In the genomic region with DNA sequence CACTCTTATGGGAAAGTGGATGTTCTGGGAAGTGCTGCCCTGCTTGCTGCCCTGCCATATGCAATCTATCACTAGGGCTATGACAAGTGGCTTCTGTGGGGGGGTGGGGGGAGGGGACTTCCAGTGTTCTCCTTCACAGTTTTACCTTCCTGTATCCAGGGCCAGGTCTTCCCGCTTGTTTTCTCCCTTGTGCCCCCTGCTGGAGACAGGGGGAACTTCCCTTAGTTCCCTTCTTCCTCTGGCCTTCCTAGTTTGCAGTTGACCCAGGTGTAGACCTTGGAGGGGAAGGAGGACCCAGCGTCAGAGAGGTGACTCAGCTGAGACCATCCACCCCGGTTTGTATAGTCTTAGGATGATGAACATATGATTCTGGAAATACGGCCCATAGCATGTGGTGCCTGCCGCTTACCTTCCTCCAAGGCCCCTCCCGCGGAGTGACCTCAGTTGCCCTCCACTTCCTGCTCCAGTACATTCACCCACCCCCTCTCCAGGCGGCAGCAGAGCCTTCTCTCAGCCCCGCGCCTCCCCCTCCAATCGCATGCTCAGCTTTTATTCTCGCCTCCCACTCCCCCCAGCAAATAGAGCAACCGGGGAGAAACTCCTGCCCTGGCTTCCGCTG, we compare ENCODE assay signal across 8 mouse cellular contexts. TPM values are rescaled to one million over a fixed set of nuclear protein-coding genes. Genes with fewer than 3 reads are reported as not detected.
DNase-seq lines count a peak whose midpoint lies in the region; ATAC-seq and TF ChIP-seq lines count a peak whose summit lies in the region.

No protein-coding gene starts in this region.

- H3K36me3 ChIP-seq in forebrain, postnatal 0 days (ENCODE audit: insufficient read depth): no peaks in the 10 kb centered on the region
- no peaks in the 10 kb centered on the region for H3K36me3 ChIP-seq in forebrain, embryonic 15.5 days
- no peaks in the 10 kb centered on the region for H3K36me3 ChIP-seq in kidney, embryonic 16.5 days (ENCODE audit: insufficient read depth, low read length)

- no peak for DNase-seq in forebrain, postnatal 0 days
- peak; percentile 79 for DNase-seq in right cerebral cortex, adult 18-20 months
- DNase-seq in right cerebral cortex, postnatal 4 days: no peak
- DNase-seq in mesoderm, embryonic 11.5 days (ENCODE audit: low read depth, low spot score): peak; percentile 71
- DNase-seq in adipocyte (ENCODE audit: low spot score): no peak

- H3K9me3 ChIP-seq in forebrain, postnatal 0 days (ENCODE audit: low read length): no peaks in the 10 kb centered on the region
- H3K9me3 ChIP-seq in forebrain, embryonic 15.5 days: no peaks in the 10 kb centered on the region
- H3K9me3 ChIP-seq in kidney, embryonic 16.5 days (ENCODE audit: low read length): no peaks in the 10 kb centered on the region

- H3K4me3 ChIP-seq in forebrain, postnatal 0 days (ENCODE audit: low read depth, low read length): no peak overlapping the region
- H3K4me3 ChIP-seq in forebrain, embryonic 15.5 days: no peak overlapping the region
- H3K4me3 ChIP-seq in cortical plate, adult 2 months (ENCODE audit: insufficient read depth, low read length): no peak overlapping the region
- H3K4me3 ChIP-seq in kidney, embryonic 16.5 days (ENCODE audit: low read length): 0 out of 2 replicates have a peak overlapping the region, but pooled peaks have one; percentile 7

- 40% methylated on average over 14 of the region's 14 CpGs for WGBS in forebrain, postnatal 0 days
- WGBS in forebrain, embryonic 15.5 days: 41% methylated on average over 14 of the region's 14 CpGs
- WGBS in kidney, embryonic 16.5 days: 18% methylated on average over 14 of the region's 14 CpGs

- H3K4me2 ChIP-seq in forebrain, postnatal 0 days (ENCODE audit: low read depth): no peak overlapping the region
- H3K4me2 ChIP-seq in forebrain, embryonic 15.5 days (replicated peaks): no peak overlapping the region
- H3K4me2 ChIP-seq in kidney, embryonic 16.5 days (replicated peaks; ENCODE audit: low read depth, low read length): peak overlapping the region; percentile 42

- H3K27me3 ChIP-seq in forebrain, postnatal 0 days (ENCODE audit: insufficient read depth, low read length): no peaks in the 10 kb centered on the region
- no peaks in the 10 kb centered on the region for H3K27me3 ChIP-seq in forebrain, embryonic 15.5 days
- no peaks in the 10 kb centered on the region; the same call in 1 of the 2 replicates for H3K27me3 ChIP-seq in kidney, embryonic 16.5 days (ENCODE audit: insufficient read depth, low read length)

- no peak overlapping the region for H3K27ac ChIP-seq in forebrain, postnatal 0 days (ENCODE audit: low read depth, low read length)
- no peak overlapping the region for H3K27ac ChIP-seq in forebrain, embryonic 15.5 days (replicated peaks)
- H3K27ac ChIP-seq in cortical plate, adult 2 months (ENCODE audit: insufficient read depth, low read length): no peak overlapping the region
- no peak overlapping the region for H3K27ac ChIP-seq in kidney, embryonic 16.5 days (ENCODE audit: low read length)

- H3K4me1 ChIP-seq in forebrain, postnatal 0 days (ENCODE audit: insufficient read depth): peaks cover under 1% of the 10 kb centered on the region
- H3K4me1 ChIP-seq in forebrain, embryonic 15.5 days: peaks cover 8% of the 10 kb centered on the region
- peaks cover 3% of the 10 kb centered on the region; the same call in 1 of the 2 replicates for H3K4me1 ChIP-seq in cortical plate, adult 2 months (ENCODE audit: control insufficient read depth, insufficient read depth, low read length)
- H3K4me1 ChIP-seq in kidney, embryonic 16.5 days (ENCODE audit: insufficient read depth, low read length): peaks cover 12% of the 10 kb centered on the region

- no peak overlapping the region for H3K9ac ChIP-seq in forebrain, postnatal 0 days
- H3K9ac ChIP-seq in forebrain, embryonic 15.5 days (replicated peaks): no peak overlapping the region
- H3K9ac ChIP-seq in kidney, embryonic 16.5 days (replicated peaks; ENCODE audit: low read length): peak overlapping the region; percentile 32

- ATAC-seq in forebrain, postnatal 0 days: no peak
- ATAC-seq in forebrain, embryonic 15.5 days (replicated peaks): no peak
- no peak for ATAC-seq in kidney, embryonic 16.5 days (ENCODE audit: low FRiP score, low TSS enrichment)

- no peak for TF ChIP-seq POLR2A in cortical plate, adult 2 months (IDR thresholded peaks at IDR 0.05; ENCODE audit: extremely low read depth, insufficient read depth, low read length)

- peak; percentile 78 for TF ChIP-seq CTCF in forebrain, postnatal 0 days (IDR thresholded peaks at IDR 0.05; ENCODE audit: low read depth)
- TF ChIP-seq CTCF in cortical plate, adult 2 months (IDR thresholded peaks at IDR 0.05; ENCODE audit: extremely low read depth, insufficient read depth, low read length): peak; percentile 77

RNA-seq across cellular contexts. Expression of gene Cyp46a1, which starts 4.5 kb away (rescaled TPM):
- total RNA-seq in forebrain, postnatal 0 days (2014; rRNA removed): 30.4 and 34.9 TPM in 2 replicates
- polyA plus RNA-seq in forebrain, postnatal 0 days (2015; fragmentation: Nextera tagmentation; extraction: Ambion mirVana): 41.8 and 49.6 TPM in 2 replicates
- 19.8 and 22.6 TPM in 2 replicates for polyA plus RNA-seq in forebrain, embryonic 15.5 days (2015; fragmentation: Nextera tagmentation; extraction: Ambion mirVana)
- polyA plus RNA-seq in cortical plate, adult 2 months (2012; rRNA removed): 463 and 465 TPM in 2 replicates
- 11.8 and 12.2 TPM in 2 replicates for polyA plus RNA-seq in kidney, embryonic 16.5 days (2015; fragmentation: Nextera tagmentation; extraction: Ambion mirVana)

RNA-seq across cellular contexts. Expression of gene Eml1, which starts 32.1 kb away (rescaled TPM):
- total RNA-seq in forebrain, postnatal 0 days (2014; rRNA removed): 69.1 and 82.9 TPM in 2 replicates
- polyA plus RNA-seq in forebrain, postnatal 0 days (2015; fragmentation: Nextera tagmentation; extraction: Ambion mirVana): 42.8 and 43.5 TPM in 2 replicates
- 58.6 and 65.7 TPM in 2 replicates for polyA plus RNA-seq in forebrain, embryonic 15.5 days (2015; fragmentation: Nextera tagmentation; extraction: Ambion mirVana)
- 76.5 and 76.6 TPM in 2 replicates for polyA plus RNA-seq in cortical plate, adult 2 months (2012; rRNA removed)
- 82.7 and 92.4 TPM in 2 replicates for polyA plus RNA-seq in kidney, embryonic 16.5 days (2015; fragmentation: Nextera tagmentation; extraction: Ambion mirVana)

RNA-seq across cellular contexts. Expression of gene Hhipl1, which starts 32.6 kb away (rescaled TPM):
- 3.9 and 5.2 TPM in 2 replicates for total RNA-seq in forebrain, postnatal 0 days (2014; rRNA removed)
- 1.1 and 1.5 TPM in 2 replicates for polyA plus RNA-seq in forebrain, postnatal 0 days (2015; fragmentation: Nextera tagmentation; extraction: Ambion mirVana)
- polyA plus RNA-seq in forebrain, embryonic 15.5 days (2015; fragmentation: Nextera tagmentation; extraction: Ambion mirVana): 1.8 and 1.9 TPM in 2 replicates
- 9.8 and 10.6 TPM in 2 replicates for polyA plus RNA-seq in cortical plate, adult 2 months (2012; rRNA removed)
- 0.80 and 0.81 TPM in 2 replicates for polyA plus RNA-seq in kidney, embryonic 16.5 days (2015; fragmentation: Nextera tagmentation; extraction: Ambion mirVana)

Comparison
In these comparisons a context has a peak if more than half of its experiments do, and no peak if none do; other contexts are left out.
1. DNase-seq: peak in right cerebral cortex, adult 18-20 months (single experiment) and mesoderm, embryonic 11.5 days (single experiment); none in forebrain, postnatal 0 days (single experiment), right cerebral cortex, postnatal 4 days (single experiment) and adipocyte (single experiment).